Mouse (Mus musculus) embryonic fibroblast, embryonic 13.5 days (primary cell): ENCODE data around the gene Fopnl.

Experiments
- CTCF ChIP-seq: IDR thresholded peaks from 2 replicates; pipeline ENCODE4 v1.5.1; 2011; ENCODE audit warnings: mild to moderate bottlenecking, control low read depth, low read length, moderate library complexity, borderline replicate concordance; ENCODE audit not compliant: insufficient read depth
- POLR2A ChIP-seq: IDR thresholded peaks from 2 replicates; pipeline ENCODE4 v1.6.1; 2011; ENCODE audit warnings: low read depth, mild to moderate bottlenecking, control low read depth, low read length, moderate library complexity

DNA sequence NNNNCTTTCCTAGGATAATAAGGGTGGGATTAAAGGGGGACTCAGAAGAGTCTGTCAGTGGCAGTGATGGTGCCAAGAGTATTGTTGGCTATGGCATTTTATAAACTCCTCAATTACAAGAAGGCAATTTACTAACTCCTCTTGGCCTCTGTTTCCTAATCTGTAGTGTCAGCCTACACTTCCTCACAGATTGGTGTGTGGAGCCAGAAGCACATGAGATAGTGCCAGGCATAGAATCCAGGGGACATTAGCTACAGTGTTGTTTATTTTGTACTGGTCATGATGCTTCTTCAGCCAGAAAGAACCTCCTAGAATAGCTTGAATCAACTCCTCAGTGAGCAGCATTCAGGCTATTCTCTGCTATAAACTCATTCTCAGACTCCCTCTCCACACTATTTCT is 34.4 kb upstream of the Fopnl start:
- no peak for TF ChIP-seq CTCF
- no peak for TF ChIP-seq POLR2A
